Mouse (Mus musculus) bone marrow macrophage, adult 2 months (primary cell): Measurements from ENCODE around the gene Lrrfip2. TPM values are rescaled to one million over a fixed set of nuclear protein-coding genes. Genes with fewer than 3 reads are reported as not detected.

ENCODE experiments used
- H3K27ac ChIP-seq: 2 replicates; pipeline ENCODE4 v1.5.1; 2012; ENCODE audit warnings: low read depth, low read length; ENCODE audit not compliant: insufficient read depth
- H3K4me1 ChIP-seq: 2 replicates; pipeline ENCODE4 v1.6.1; 2012; ENCODE audit warnings: low read length; ENCODE audit not compliant: control insufficient read depth, insufficient read depth
- H3K4me3 ChIP-seq: 2 replicates; pipeline ENCODE4 v1.5.1; 2012; ENCODE audit warnings: mild to moderate bottlenecking, low read length, moderate library complexity; ENCODE audit not compliant: insufficient read depth
- CTCF ChIP-seq: IDR thresholded peaks from 2 replicates; pipeline ENCODE4 v1.5.1; 2012; ENCODE audit warnings: low read depth, mild to moderate bottlenecking, low read length, moderate library complexity
- POLR2A ChIP-seq: IDR thresholded peaks from 2 replicates; pipeline ENCODE4 v1.6.1; 2012; ENCODE audit warnings: mild to moderate bottlenecking, low read depth, low read length, borderline replicate concordance
- polyA plus RNA-seq: library from polyadenylated mRNA; stranded (reverse); fragments of >200 nt; gene quantifications from 2 replicates; pipeline ENCODE4 v1.2.4, GENCODE M21; 2012; ENCODE audit not compliant: missing spikeins, insufficient read depth, insufficient read length

Gene Lrrfip2
- 67.7 and 71.5 TPM in 2 replicates for polyA plus RNA-seq

- peaks cover 15% of the 10 kb centered on the region for H3K4me1 ChIP-seq
- H3K4me3 ChIP-seq, result peak within 1 kb of the TSS; percentile 82
- peak within 1 kb of the TSS; percentile 53 for H3K27ac ChIP-seq
- no peak for TF ChIP-seq POLR2A
- no peak for TF ChIP-seq CTCF
Observed at GRCm38 (mm10) chr9:111117126-111117642, at the start of gene Lrrfip2. Gene Lrrfip2 (plus strand): TSS chr9:111117592.

- H3K4me3 ChIP-seq, result 0 out of 2 replicates have a peak overlapping the region, but pooled peaks have one; percentile 15
- H3K27ac ChIP-seq, result no peak overlapping the region
- peaks cover 12% of the 10 kb centered on the region for H3K4me1 ChIP-seq
- TF ChIP-seq POLR2A, result no peak
- peak; percentile 97 for TF ChIP-seq CTCF
Observed at GRCm38 (mm10) chr9:111070546-111070961, 46.8 kb upstream of the Lrrfip2 start.

- Histone ChIP-seq H3K4me3 (no peak overlapping the region), H3K4me1 (peaks cover 12% of the 10 kb centered on the region), H3K27ac (no peak overlapping the region)
- TF ChIP-seq POLR2A (no peak), CTCF (no peak)
Observed at GRCm38 (mm10) chr9:111072175-111072574, 45.2 kb upstream of the Lrrfip2 start.

GRCm38 (mm10) chr9:111072971-111073370, 44.4 kb upstream of the Lrrfip2 start:
- no peak for TF ChIP-seq POLR2A
- TF ChIP-seq CTCF, result no peak
- H3K27ac ChIP-seq, result no peak overlapping the region
- no peak overlapping the region for H3K4me3 ChIP-seq
- peaks cover 12% of the 10 kb centered on the region for H3K4me1 ChIP-seq

- Histone ChIP-seq H3K4me3 (no peak overlapping the region), H3K4me1 (peaks cover 13% of the 10 kb centered on the region), H3K27ac (no peak overlapping the region)
- TF ChIP-seq POLR2A (no peak), CTCF (no peak)
Observed at GRCm38 (mm10) chr9:111077745-111078144, 39.6 kb upstream of the Lrrfip2 start.

GRCm38 (mm10) chr9:111080801-111081200, 36.6 kb upstream of the Lrrfip2 start:
- TF ChIP-seq CTCF (no peak), POLR2A (no peak)
- Histone ChIP-seq H3K27ac (no peak overlapping the region), H3K4me1 (peaks cover 23% of the 10 kb centered on the region), H3K4me3 (no peak overlapping the region)

- no peak overlapping the region for H3K27ac ChIP-seq
- peaks cover 30% of the 10 kb centered on the region for H3K4me1 ChIP-seq
- TF ChIP-seq CTCF (no peak), POLR2A (no peak)
- no peak overlapping the region for H3K4me3 ChIP-seq
Observed at GRCm38 (mm10) chr9:111081765-111082164, 35.6 kb upstream of the Lrrfip2 start.

- TF ChIP-seq CTCF, result no peak
- no peak for TF ChIP-seq POLR2A
- no peak overlapping the region for H3K27ac ChIP-seq
- H3K4me1 ChIP-seq, result peaks cover 33% of the 10 kb centered on the region
- no peak overlapping the region for H3K4me3 ChIP-seq
Observed at GRCm38 (mm10) chr9:111085329-111085728, 32.1 kb upstream of the Lrrfip2 start.

GRCm38 (mm10) chr9:111086137-111086536, 31.3 kb upstream of the Lrrfip2 start:
- Histone ChIP-seq H3K4me3 (no peak overlapping the region), H3K27ac (no peak overlapping the region), H3K4me1 (peaks cover 33% of the 10 kb centered on the region)
- TF ChIP-seq CTCF (no peak), POLR2A (no peak)

- H3K27ac ChIP-seq, result no peak overlapping the region
- TF ChIP-seq POLR2A (no peak), CTCF (no peak)
- H3K4me3 ChIP-seq, result no peak overlapping the region
- peaks cover 32% of the 10 kb centered on the region for H3K4me1 ChIP-seq
Observed at GRCm38 (mm10) chr9:111086995-111087606, 30.3 kb upstream of the Lrrfip2 start.
